Mouse (Mus musculus) CD4-positive, CD25-positive, alpha-beta regulatory T cell, adult 4 months (primary cell): Measurements from ENCODE around the gene Tcte2. TPM values are rescaled to one million over a fixed set of nuclear protein-coding genes. Genes with fewer than 3 reads are reported as not detected.

Source experiments
- ATAC-seq: one replicate; pipeline ENCODE4 v1.8.0; 2017
- polyA plus RNA-seq, 2 experiments: library from polyadenylated mRNA; unstranded; fragments of 100-300 nt; shearing (Covaris generic); gene quantifications; one replicate each; pipeline ENCODE4 v1.2.1; 2017

Gene Tcte2
- polyA plus RNA-seq, 2 experiments from 2014 or later: not detected

- no peak for ATAC-seq
Observed at GRCm38 (mm10) chr17:13744824-13745223, 16.8 kb downstream of the Tcte2 start.

- no peak for ATAC-seq
Observed at GRCm38 (mm10) chr17:13744219-13744618, 17.4 kb downstream of the Tcte2 start.

- ATAC-seq: no peak
Observed at GRCm38 (mm10) chr17:13743709-13744079, 17.9 kb downstream of the Tcte2 start.

GRCm38 (mm10) chr17:13742941-13743708, 18.5 kb downstream of the Tcte2 start:
- ATAC-seq: no peak

- ATAC-seq: no peak
Observed at GRCm38 (mm10) chr17:13742334-13742733, 19.3 kb downstream of the Tcte2 start.

- no peak for ATAC-seq
Observed at GRCm38 (mm10) chr17:13741611-13742010, 20.0 kb downstream of the Tcte2 start.

- no peak for ATAC-seq
Observed at GRCm38 (mm10) chr17:13740796-13741195, 20.8 kb downstream of the Tcte2 start.

- ATAC-seq: no peak
Observed at GRCm38 (mm10) chr17:13739981-13740380, 21.6 kb downstream of the Tcte2 start.

- no peak for ATAC-seq
Observed at GRCm38 (mm10) chr17:13738916-13739315, 22.7 kb downstream of the Tcte2 start.

- no peak for ATAC-seq
Observed at GRCm38 (mm10) chr17:13738121-13738776, 23.4 kb downstream of the Tcte2 start.

- ATAC-seq: no peak
Observed at GRCm38 (mm10) chr17:13737336-13737735, 24.3 kb downstream of the Tcte2 start.

- ATAC-seq: no peak
Observed at GRCm38 (mm10) chr17:13735803-13736282, 25.8 kb downstream of the Tcte2 start.

- ATAC-seq: no peak
Observed at GRCm38 (mm10) chr17:13735057-13735456, 26.6 kb downstream of the Tcte2 start.

- no peak for ATAC-seq
Observed at GRCm38 (mm10) chr17:13733971-13734370, 27.7 kb downstream of the Tcte2 start.

GRCm38 (mm10) chr17:13732685-13733084, 28.9 kb downstream of the Tcte2 start:
- ATAC-seq: no peak

- no peak for ATAC-seq
Observed at GRCm38 (mm10) chr17:13731727-13732112, 29.9 kb downstream of the Tcte2 start.

- ATAC-seq: no peak
Observed at GRCm38 (mm10) chr17:13730980-13731726, 30.5 kb downstream of the Tcte2 start.

GRCm38 (mm10) chr17:13726832-13727355, 34.7 kb downstream of the Tcte2 start:
- ATAC-seq: no peak

- no peak for ATAC-seq
Observed at GRCm38 (mm10) chr17:13725004-13725550, 36.5 kb downstream of the Tcte2 start.

GRCm38 (mm10) chr17:13722434-13722833, 39.2 kb downstream of the Tcte2 start:
- ATAC-seq: no peak

- ATAC-seq: no peak
Observed at GRCm38 (mm10) chr17:13721372-13721771, 40.3 kb downstream of the Tcte2 start.

GRCm38 (mm10) chr17:13720187-13720586, 41.4 kb downstream of the Tcte2 start:
- no peak for ATAC-seq

GRCm38 (mm10) chr17:13717428-13717827, 44.2 kb downstream of the Tcte2 start:
- ATAC-seq: no peak
